Mouse (Mus musculus) limb, embryonic 15.5 days (tissue): ENCODE measurements around the gene Ggct. TPM values are rescaled to one million over a fixed set of nuclear protein-coding genes. Genes with fewer than 3 reads are reported as not detected.

Experiments
- ATAC-seq: fragments of 200-750 bp; cut with Nextera tagmentation; 2 replicates; pipeline ENCODE4 v1.8.0; 2017; ENCODE audit warnings: low read depth, moderate TSS enrichment; ENCODE audit not compliant: insufficient number of reproducible peaks, low FRiP score, low TSS enrichment
- H3K27ac ChIP-seq: fragments of 300-500 bp; sonication (generic); 2 replicates; pipeline ENCODE4 v1.5.1; 2015; ENCODE audit warnings: moderate library complexity, mild to moderate bottlenecking, inconsistent platforms
- H3K27me3 ChIP-seq: fragments of 300-500 bp; sonication (generic); 2 replicates; pipeline ENCODE4 v1.6.1; 2015; ENCODE audit warnings: inconsistent platforms
- H3K36me3 ChIP-seq: fragments of 300-500 bp; sonication (generic); 2 replicates; pipeline ENCODE4 v1.6.1; 2015; ENCODE audit warnings: inconsistent platforms
- H3K4me1 ChIP-seq: fragments of 300-500 bp; sonication (generic); 2 replicates; pipeline ENCODE4 v1.6.1; 2015; ENCODE audit warnings: inconsistent platforms
- H3K4me2 ChIP-seq: fragments of 300-500 bp; sonication (generic); 2 replicates; pipeline ENCODE4 v1.6.1; 2015; ENCODE audit warnings: mild to moderate bottlenecking, inconsistent platforms
- H3K4me3 ChIP-seq: fragments of 300-500 bp; sonication (generic); 2 replicates; pipeline ENCODE4 v1.5.1; 2015; ENCODE audit warnings: mild to moderate bottlenecking, inconsistent platforms
- H3K9ac ChIP-seq: fragments of 300-500 bp; sonication (generic); 2 replicates; pipeline ENCODE4 v1.6.1; 2015; ENCODE audit warnings: inconsistent platforms
- H3K9me3 ChIP-seq: fragments of 300-500 bp; sonication (generic); 2 replicates; pipeline ENCODE4 v1.6.1; 2016; ENCODE audit warnings: inconsistent platforms
- WGBS: fragments of 180-500 bp; shearing (Covaris S2); methylation state at CpG from one replicate; pipeline ENCODE4 v1.1.7; 2015; 5-methylcytosine and 5-hydroxymethylcytosine counted together
- polyA plus RNA-seq: library from polyadenylated mRNA; unstranded; fragments of >200 nt; fragmentation: Nextera tagmentation; extraction: Ambion mirVana; gene quantifications from 2 replicates; pipeline ENCODE4 v1.2.1, GENCODE M21; 2015

Gene Ggct
- polyA plus RNA-seq, 1 experiment from 2014 or later = 31.1 TPM

DNA sequence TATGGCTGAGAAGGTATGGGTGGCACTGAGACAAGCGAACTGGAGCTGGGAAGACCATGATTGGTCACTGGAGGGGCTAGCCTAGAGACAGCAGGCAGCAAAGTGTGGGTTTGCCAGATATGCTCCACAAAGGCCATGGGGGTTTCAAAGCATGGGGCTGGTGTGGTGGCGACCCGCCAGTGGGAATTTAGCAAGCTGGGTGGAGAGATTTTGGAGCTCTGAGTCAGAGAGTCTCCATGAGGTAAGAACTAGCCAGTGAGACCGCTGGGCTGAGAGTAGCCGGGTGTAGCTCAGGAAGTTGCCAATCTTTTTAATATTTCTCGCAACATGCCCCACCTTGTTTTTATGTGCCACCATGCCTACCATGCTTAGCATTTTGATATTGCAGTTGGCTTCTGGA lies 4.6 kb downstream of the Ggct start:
- ATAC-seq = no peak
- no peak overlapping the region for H3K27ac ChIP-seq
- H3K4me2 ChIP-seq = no peak overlapping the region
- H3K9ac ChIP-seq = no peak overlapping the region
- H3K27me3 ChIP-seq = no peaks in the 10 kb centered on the region
- H3K4me3 ChIP-seq = no peak overlapping the region
- peaks cover 6% of the 10 kb centered on the region; the same call in 1 of the 2 replicates for H3K4me1 ChIP-seq
- no peaks in the 10 kb centered on the region for H3K36me3 ChIP-seq
- H3K9me3 ChIP-seq = no peaks in the 10 kb centered on the region
- 89% methylated on average over 6 of the region's 6 CpGs for WGBS

GRCm38 (mm10) chr6:54984096-54984495 lies 8.7 kb downstream of the Ggct start:
- no peaks in the 10 kb centered on the region for H3K9me3 ChIP-seq
- H3K4me3 ChIP-seq = no peak overlapping the region
- H3K36me3 ChIP-seq = no peaks in the 10 kb centered on the region
- ATAC-seq = no peak
- no peaks in the 10 kb centered on the region for H3K4me1 ChIP-seq
- H3K4me2 ChIP-seq = no peak overlapping the region
- no peak overlapping the region for H3K9ac ChIP-seq
- WGBS = 88% methylated on average over 8 of the region's 8 CpGs
- no peak overlapping the region for H3K27ac ChIP-seq
- H3K27me3 ChIP-seq = no peaks in the 10 kb centered on the region

GRCm38 (mm10) chr6:54983526-54984050 lies 9.2 kb downstream of the Ggct start:
- H3K9ac ChIP-seq = no peak overlapping the region
- H3K27me3 ChIP-seq = no peaks in the 10 kb centered on the region
- no peak overlapping the region for H3K4me2 ChIP-seq
- H3K4me1 ChIP-seq = no peaks in the 10 kb centered on the region
- no peak overlapping the region for H3K27ac ChIP-seq
- no peaks in the 10 kb centered on the region for H3K36me3 ChIP-seq
- no peak overlapping the region for H3K4me3 ChIP-seq
- H3K9me3 ChIP-seq = no peaks in the 10 kb centered on the region
- 89% methylated on average over 4 of the region's 4 CpGs for WGBS
- ATAC-seq = no peak

GRCm38 (mm10) chr6:54979426-54979825 lies 13.3 kb downstream of the Ggct start:
- ATAC-seq = no peak
- no peak overlapping the region for H3K27ac ChIP-seq
- WGBS = 95% methylated on average over 6 of the region's 6 CpGs
- no peaks in the 10 kb centered on the region for H3K4me1 ChIP-seq
- 0 out of 2 replicates have a peak, but pooled peaks cover 4% of the 10 kb centered on the region for H3K27me3 ChIP-seq
- H3K4me2 ChIP-seq = no peak overlapping the region
- no peaks in the 10 kb centered on the region for H3K36me3 ChIP-seq
- H3K9ac ChIP-seq = no peak overlapping the region
- no peak overlapping the region for H3K4me3 ChIP-seq
- no peaks in the 10 kb centered on the region for H3K9me3 ChIP-seq

DNA sequence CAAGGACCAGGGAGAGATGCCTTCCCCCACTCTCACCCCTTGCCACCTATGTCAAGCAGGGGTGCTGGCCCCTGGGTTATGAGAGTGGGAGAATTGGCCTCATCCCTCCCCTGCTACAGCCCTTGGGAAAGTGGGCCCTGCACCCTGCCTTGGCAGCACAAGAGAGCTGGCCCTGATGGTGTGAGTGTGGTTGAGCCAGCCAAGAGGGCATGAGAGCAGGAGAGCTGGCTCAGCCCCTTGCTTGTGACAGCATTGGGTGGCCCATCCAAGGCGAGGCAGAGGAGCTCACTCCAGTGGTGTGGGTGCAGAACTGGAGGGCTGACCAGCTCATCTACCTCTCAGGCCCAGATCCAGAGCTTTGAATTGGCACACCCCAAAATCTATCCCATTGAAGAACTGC lies 17.1 kb downstream of the Ggct start:
- Histone ChIP-seq H3K9me3 (no peaks in the 10 kb centered on the region), H3K27me3 (0 out of 2 replicates have a peak, but pooled peaks cover 4% of the 10 kb centered on the region), H3K9ac (no peak overlapping the region), H3K27ac (no peak overlapping the region), H3K4me3 (no peak overlapping the region), H3K4me2 (no peak overlapping the region), H3K4me1 (peaks cover 10% of the 10 kb centered on the region; the same call in 1 of the 2 replicates), H3K36me3 (no peaks in the 10 kb centered on the region)
- WGBS = 74% methylated on average over 1 of the region's 1 CpGs
- ATAC-seq = no peak

GRCm38 (mm10) chr6:54974501-54974900 lies 18.2 kb downstream of the Ggct start:
- WGBS = 66% methylated on average over 5 of the region's 5 CpGs
- no peak overlapping the region for H3K4me3 ChIP-seq
- no peak for ATAC-seq

GRCm38 (mm10) chr6:54972929-54973211 lies 19.9 kb downstream of the Ggct start:
- H3K27ac ChIP-seq = no peak overlapping the region; the same call in 1 of the 2 replicates
- no peaks in the 10 kb centered on the region for H3K36me3 ChIP-seq
- peak overlapping the region; percentile 83 for H3K4me2 ChIP-seq
- no peak for ATAC-seq
- no peak overlapping the region for H3K9ac ChIP-seq
- H3K9me3 ChIP-seq = no peaks in the 10 kb centered on the region
- peak overlapping the region; percentile 67 for H3K4me3 ChIP-seq
- 0 out of 2 replicates have a peak, but pooled peaks cover 4% of the 10 kb centered on the region for H3K27me3 ChIP-seq
- H3K4me1 ChIP-seq = peaks cover 12% of the 10 kb centered on the region; the same call in 1 of the 2 replicates
- 7% methylated on average over 5 of the region's 5 CpGs for WGBS

More at GRCm38 (mm10) chr6:54974501-54974900, 18.2 kb downstream of the Ggct start:
- H3K4me2 ChIP-seq = no peak overlapping the region
- H3K9ac ChIP-seq = no peak overlapping the region
- H3K27ac ChIP-seq = no peak overlapping the region
- peaks cover 12% of the 10 kb centered on the region; the same call in 1 of the 2 replicates for H3K4me1 ChIP-seq
- H3K27me3 ChIP-seq = 0 out of 2 replicates have a peak, but pooled peaks cover 4% of the 10 kb centered on the region
- H3K9me3 ChIP-seq = no peaks in the 10 kb centered on the region
- H3K36me3 ChIP-seq = no peaks in the 10 kb centered on the region

- H3K4me1 ChIP-seq = peaks cover 15% of the 10 kb centered on the region; the same call in 1 of the 2 replicates
- peak; percentile 90 for ATAC-seq
- peak within 1 kb of the TSS; percentile 78 for H3K27ac ChIP-seq
- 2% methylated on average over 49 of the region's 53 CpGs for WGBS
- no peaks in the 10 kb centered on the region for H3K36me3 ChIP-seq
- peak within 1 kb of the TSS; percentile 67 for H3K4me3 ChIP-seq
- H3K27me3 ChIP-seq = 0 out of 2 replicates have a peak, but pooled peaks cover 4% of the 10 kb centered on the region
- H3K9ac ChIP-seq = peak within 1 kb of the TSS; percentile 57
- peak within 1 kb of the TSS; percentile 83 for H3K4me2 ChIP-seq
- H3K9me3 ChIP-seq = no peaks in the 10 kb centered on the region
These were observed 20.4 kb downstream of the Ggct start, which contains the start of gene Nod1 for GRCm38 (mm10) chr6:54972111-54972928. Gene Nod1 (minus strand): TSS chr6:54972612.

DNA sequence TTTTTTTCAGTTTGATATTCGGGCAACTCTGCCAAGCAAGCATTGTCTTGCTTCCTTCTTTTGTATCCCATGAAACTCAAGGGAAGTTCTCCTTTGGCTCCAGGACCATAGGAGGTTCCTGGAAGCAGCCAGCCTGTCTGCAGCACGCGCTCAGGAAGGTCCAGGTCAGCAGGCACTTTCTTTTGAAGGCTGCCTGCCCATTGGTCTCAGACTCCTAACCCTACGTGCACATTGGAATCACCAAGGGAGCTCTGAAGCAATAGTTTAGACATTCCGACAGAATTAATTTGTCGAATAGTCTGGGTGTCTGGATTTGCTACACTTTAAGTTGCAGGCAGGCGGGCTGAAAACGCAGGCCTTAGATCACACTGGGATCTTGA lies 21.0 kb downstream of the Ggct start:
- no peaks in the 10 kb centered on the region for H3K9me3 ChIP-seq
- WGBS = 19% methylated on average over 8 of the region's 8 CpGs
- peak overlapping the region; percentile 78 for H3K27ac ChIP-seq
- H3K9ac ChIP-seq = peak overlapping the region; percentile 57
- peak overlapping the region; percentile 67 for H3K4me3 ChIP-seq
- no peak for ATAC-seq
- no peaks in the 10 kb centered on the region for H3K36me3 ChIP-seq
- peaks cover 15% of the 10 kb centered on the region; the same call in 1 of the 2 replicates for H3K4me1 ChIP-seq
- 0 out of 2 replicates have a peak, but pooled peaks cover 4% of the 10 kb centered on the region for H3K27me3 ChIP-seq
- peak overlapping the region; percentile 83 for H3K4me2 ChIP-seq

- Histone ChIP-seq H3K27me3 (0 out of 2 replicates have a peak, but pooled peaks cover 4% of the 10 kb centered on the region), H3K4me1 (peaks cover 16% of the 10 kb centered on the region), H3K9ac (no peak overlapping the region), H3K36me3 (no peaks in the 10 kb centered on the region), H3K9me3 (no peaks in the 10 kb centered on the region), H3K27ac (no peak overlapping the region), H3K4me2 (no peak overlapping the region), H3K4me3 (no peak overlapping the region)
- WGBS = 72% methylated on average over 9 of the region's 9 CpGs
- ATAC-seq = no peak
These were observed 22.2 kb downstream of the Ggct start for GRCm38 (mm10) chr6:54970506-54970905.

DNA sequence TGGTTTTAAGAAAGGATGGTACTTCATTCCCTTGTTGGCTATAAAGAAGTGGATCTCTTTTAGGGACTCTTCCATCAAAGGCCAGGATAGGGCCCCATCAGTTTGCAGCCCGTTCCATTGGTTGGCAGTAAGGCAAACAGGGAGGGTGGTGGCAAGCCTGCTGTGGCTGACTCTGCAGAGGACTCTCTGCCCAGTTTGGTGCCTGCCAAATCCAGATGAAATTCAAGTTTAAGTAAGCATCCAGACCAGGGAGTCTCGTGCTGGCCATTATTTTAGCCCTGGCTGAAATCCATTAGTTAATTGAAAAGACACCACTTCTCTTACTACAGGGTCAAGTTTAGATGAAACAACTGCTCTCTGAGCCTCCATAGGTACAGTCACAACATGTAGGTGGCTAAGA lies 22.9 kb downstream of the Ggct start:
- Histone ChIP-seq H3K9me3 (no peaks in the 10 kb centered on the region), H3K4me2 (no peak overlapping the region), H3K27ac (no peak overlapping the region), H3K4me3 (no peak overlapping the region), H3K9ac (no peak overlapping the region), H3K4me1 (peaks cover 21% of the 10 kb centered on the region), H3K27me3 (0 out of 2 replicates have a peak, but pooled peaks cover 3% of the 10 kb centered on the region), H3K36me3 (no peaks in the 10 kb centered on the region)
- 55% methylated on average over 2 of the region's 2 CpGs for WGBS
- no peak for ATAC-seq

DNA sequence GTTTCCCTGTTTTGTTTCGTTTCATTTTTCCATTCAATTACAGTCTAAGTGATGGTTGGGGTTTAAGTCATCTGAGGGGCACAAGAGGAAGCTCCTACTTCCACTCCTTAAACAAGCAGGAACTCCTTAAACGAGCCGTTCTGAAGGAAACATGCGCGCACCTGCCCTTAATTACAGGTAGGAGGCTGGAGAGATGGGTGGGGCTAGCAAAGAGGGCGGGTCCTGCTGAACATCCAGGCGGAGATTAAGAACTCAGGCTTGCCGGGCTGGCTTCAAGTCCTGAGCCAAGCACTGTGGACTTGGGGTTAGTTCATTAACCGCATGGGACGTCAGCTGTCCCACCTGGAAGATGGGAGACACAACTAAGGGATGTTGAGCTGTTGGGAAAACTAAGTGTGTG lies 25.2 kb downstream of the Ggct start:
- H3K27me3 ChIP-seq = no peaks in the 10 kb centered on the region
- no peak overlapping the region for H3K4me3 ChIP-seq
- H3K4me2 ChIP-seq = no peak overlapping the region
- no peak for ATAC-seq
- H3K9me3 ChIP-seq = no peaks in the 10 kb centered on the region
- no peaks in the 10 kb centered on the region for H3K36me3 ChIP-seq
- H3K9ac ChIP-seq = no peak overlapping the region
- 21% methylated on average over 10 of the region's 10 CpGs for WGBS
- no peak overlapping the region for H3K27ac ChIP-seq
- H3K4me1 ChIP-seq = peaks cover 21% of the 10 kb centered on the region
